Mouse (Mus musculus) cerebellum, adult 18-20 months (tissue): Measurements from ENCODE around the gene Aprt.
A peak's percentile ranks its signal among the peaks of the same experiment; 100 is the strongest.

Source experiments
- DNase-seq, 2 experiments: peaks; one replicate each; pipeline ENCODE4 v3.0.0; 2021

Gene Aprt

GRCm38 (mm10) chr8:122576648-122577022 is at the start of gene Aprt:
Gene Aprt, minus strand, starts transcription at chr8:122576909.
- peak; percentile 96 to 99 for DNase-seq

GRCm38 (mm10) chr8:122625811-122626210 is 49.1 kb upstream of the Aprt start:
- no peak for DNase-seq

- DNase-seq, result no peak
Measured at GRCm38 (mm10) chr8:122624653-122625052, 47.9 kb upstream of the Aprt start.

GRCm38 (mm10) chr8:122623844-122624642 is 47.3 kb upstream of the Aprt start:
- DNase-seq, result no peak

- DNase-seq, result no peak
Measured at GRCm38 (mm10) chr8:122622727-122623126, 46.0 kb upstream of the Aprt start, which contains the start of gene Pabpn1l. Gene Pabpn1l, minus strand, starts transcription at chr8:122622739.

GRCm38 (mm10) chr8:122620446-122620845 is 43.7 kb upstream of the Aprt start:
- DNase-seq, result no peak

GRCm38 (mm10) chr8:122618660-122619378 is 42.1 kb upstream of the Aprt start:
- no peak for DNase-seq

- DNase-seq, result peak; percentile 87 to 88
Measured at GRCm38 (mm10) chr8:122617947-122618546, 41.3 kb upstream of the Aprt start.

GRCm38 (mm10) chr8:122616181-122616905 is 39.6 kb upstream of the Aprt start:
- no peak for DNase-seq

GRCm38 (mm10) chr8:122611295-122612133 is 34.8 kb upstream of the Aprt start, which contains the start of the genes Galns and Trappc2l:
Gene Galns, minus strand, starts transcription at chr8:122611463.
Gene Trappc2l, plus strand, starts transcription at chr8:122611640.
- peak; percentile 96 to 98 for DNase-seq

- no peak for DNase-seq
Measured at GRCm38 (mm10) chr8:122610612-122611277, 34.0 kb upstream of the Aprt start.

- no peak for DNase-seq
Measured at GRCm38 (mm10) chr8:122610209-122610608, 33.5 kb upstream of the Aprt start.

- no peak for DNase-seq
Measured at GRCm38 (mm10) chr8:122606810-122607209, 30.1 kb upstream of the Aprt start.

GRCm38 (mm10) chr8:122605367-122605766 is 28.7 kb upstream of the Aprt start:
- DNase-seq, result no peak

GRCm38 (mm10) chr8:122604640-122605039 is 27.9 kb upstream of the Aprt start:
- no peak for DNase-seq

- DNase-seq, result no peak
Measured at GRCm38 (mm10) chr8:122600666-122601065, 24.0 kb upstream of the Aprt start.

- DNase-seq, result no peak
Measured at GRCm38 (mm10) chr8:122596031-122596430, 19.3 kb upstream of the Aprt start.

GRCm38 (mm10) chr8:122593783-122594507 is 17.2 kb upstream of the Aprt start:
- peak; percentile 50 to 53 for DNase-seq

- no peak for DNase-seq
Measured at GRCm38 (mm10) chr8:122593240-122593639, 16.5 kb upstream of the Aprt start.

GRCm38 (mm10) chr8:122586749-122587148 is 10.0 kb upstream of the Aprt start:
- no peak for DNase-seq

- DNase-seq, result no peak
Measured at GRCm38 (mm10) chr8:122586171-122586570, 9.5 kb upstream of the Aprt start.
